Mouse (Mus musculus): Measurements from ENCODE around the gene Megf11. TPM values are rescaled to one million over a fixed set of nuclear protein-coding genes. Genes with fewer than 3 reads are reported as not detected.

Gene Megf11
- polyA plus RNA-seq, 1 experiment: not detected

- peaks cover 41% of the 10 kb centered on the region for H3K4me1 ChIP-seq
- H3K27me3 ChIP-seq (replicated peaks): no peaks in the 10 kb centered on the region
- H3K36me3 ChIP-seq (replicated peaks; ENCODE audit: low read length): peaks cover 15% of the 10 kb centered on the region
- peak; percentile 86; the same call in 2 of the 3 replicates for TF ChIP-seq GATA1 (IDR thresholded peaks at IDR 0.05; ENCODE audit: borderline replicate concordance, low read length)
- TF ChIP-seq FLI1 (IDR thresholded peaks at IDR 0.05; ENCODE audit: low read length): peak; percentile 19; the same call in 1 of the 2 replicates
- peak overlapping the region; percentile 99 for H3K4me3 ChIP-seq (replicated peaks)
- H3K9me3 ChIP-seq: no peaks in the 10 kb centered on the region
Observed at GRCm38 (mm10) chr9:64736639-64737405, 351.4 kb downstream of the Megf11 start.

GRCm38 (mm10) chr9:64737406-64738201 lies 352.2 kb downstream of the Megf11 start, which contains the start of gene Rab11a:
Gene Rab11a, minus strand, starts transcription at chr9:64737758.
- no peaks in the 10 kb centered on the region for H3K27me3 ChIP-seq (replicated peaks)
- no peaks in the 10 kb centered on the region for H3K9me3 ChIP-seq
- peaks cover 36% of the 10 kb centered on the region for H3K4me1 ChIP-seq

GRCm38 (mm10) chr9:64739001-64739400 lies 353.6 kb downstream of the Megf11 start:
- Histone ChIP-seq H3K27me3 (replicated peaks) (no peaks in the 10 kb centered on the region), H3K4me3 (replicated peaks) (no peak overlapping the region), H3K36me3 (replicated peaks; ENCODE audit: low read length) (peaks cover 6% of the 10 kb centered on the region), H3K4me1 (peaks cover 32% of the 10 kb centered on the region), H3K9me3 (no peaks in the 10 kb centered on the region)
- no peak for TF ChIP-seq FLI1 (IDR thresholded peaks at IDR 0.05; ENCODE audit: low read length)
- TF ChIP-seq GATA1 (IDR thresholded peaks at IDR 0.05; ENCODE audit: borderline replicate concordance, low read length): no peak

More at GRCm38 (mm10) chr9:64737406-64738201, 352.2 kb downstream of the Megf11 start, which contains the start of gene Rab11a:
- H3K4me3 ChIP-seq (replicated peaks): peak within 1 kb of the TSS; percentile 99
- peak; percentile 95; the same call in 1 of the 2 replicates for TF ChIP-seq FLI1 (IDR thresholded peaks at IDR 0.05; ENCODE audit: low read length)
- TF ChIP-seq GATA1 (IDR thresholded peaks at IDR 0.05; ENCODE audit: borderline replicate concordance, low read length): no peak
- H3K36me3 ChIP-seq (replicated peaks; ENCODE audit: low read length): peaks cover 12% of the 10 kb centered on the region

- Histone ChIP-seq H3K4me3 (replicated peaks) (no peak overlapping the region), H3K27me3 (replicated peaks) (no peaks in the 10 kb centered on the region), H3K36me3 (replicated peaks; ENCODE audit: low read length) (no peaks in the 10 kb centered on the region), H3K9me3 (no peaks in the 10 kb centered on the region), H3K4me1 (peaks cover 27% of the 10 kb centered on the region)
- TF ChIP-seq GATA1 (IDR thresholded peaks at IDR 0.05; ENCODE audit: borderline replicate concordance, low read length) (no peak), FLI1 (IDR thresholded peaks at IDR 0.05; ENCODE audit: low read length) (no peak)
Observed at GRCm38 (mm10) chr9:64742453-64742852, 357.0 kb downstream of the Megf11 start.

GRCm38 (mm10) chr9:64747735-64748134 lies 362.3 kb downstream of the Megf11 start:
- H3K36me3 ChIP-seq (replicated peaks; ENCODE audit: low read length): no peaks in the 10 kb centered on the region
- TF ChIP-seq FLI1 (IDR thresholded peaks at IDR 0.05; ENCODE audit: low read length): no peak
- TF ChIP-seq GATA1 (IDR thresholded peaks at IDR 0.05; ENCODE audit: borderline replicate concordance, low read length): no peak

GRCm38 (mm10) chr9:64749314-64749713 lies 363.9 kb downstream of the Megf11 start:
- Histone ChIP-seq H3K4me1 (peaks cover 45% of the 10 kb centered on the region), H3K36me3 (replicated peaks; ENCODE audit: low read length) (no peaks in the 10 kb centered on the region), H3K9me3 (no peaks in the 10 kb centered on the region), H3K4me3 (replicated peaks) (no peak overlapping the region), H3K27me3 (replicated peaks) (no peaks in the 10 kb centered on the region)
- no peak for TF ChIP-seq FLI1 (IDR thresholded peaks at IDR 0.05; ENCODE audit: low read length)
- no peak for TF ChIP-seq GATA1 (IDR thresholded peaks at IDR 0.05; ENCODE audit: borderline replicate concordance, low read length)

More at GRCm38 (mm10) chr9:64747735-64748134, 362.3 kb downstream of the Megf11 start:
- no peak overlapping the region for H3K4me3 ChIP-seq (replicated peaks)
- no peaks in the 10 kb centered on the region for H3K27me3 ChIP-seq (replicated peaks)
- peaks cover 42% of the 10 kb centered on the region for H3K4me1 ChIP-seq
- no peaks in the 10 kb centered on the region for H3K9me3 ChIP-seq

- no peaks in the 10 kb centered on the region for H3K9me3 ChIP-seq
- H3K27me3 ChIP-seq (replicated peaks): no peaks in the 10 kb centered on the region
- no peaks in the 10 kb centered on the region for H3K36me3 ChIP-seq (replicated peaks; ENCODE audit: low read length)
- TF ChIP-seq GATA1 (IDR thresholded peaks at IDR 0.05; ENCODE audit: borderline replicate concordance, low read length) (no peak), FLI1 (IDR thresholded peaks at IDR 0.05; ENCODE audit: low read length) (no peak)
- H3K4me1 ChIP-seq: peaks cover 39% of the 10 kb centered on the region
- no peak overlapping the region for H3K4me3 ChIP-seq (replicated peaks)
Observed at GRCm38 (mm10) chr9:64752575-64752974, 367.1 kb downstream of the Megf11 start.

GRCm38 (mm10) chr9:64758052-64758451 lies 372.6 kb downstream of the Megf11 start:
- Histone ChIP-seq H3K36me3 (replicated peaks; ENCODE audit: low read length) (no peaks in the 10 kb centered on the region), H3K27me3 (replicated peaks) (no peaks in the 10 kb centered on the region), H3K4me3 (replicated peaks) (no peak overlapping the region), H3K9me3 (no peaks in the 10 kb centered on the region), H3K4me1 (peaks cover 4% of the 10 kb centered on the region)
- TF ChIP-seq GATA1 (IDR thresholded peaks at IDR 0.05; ENCODE audit: borderline replicate concordance, low read length) (no peak), FLI1 (IDR thresholded peaks at IDR 0.05; ENCODE audit: low read length) (no peak)

Other genes starting within 250 kb of the Megf11 start
- gene Zwilch, start 212.5 kb upstream of the Megf11 start, polyA plus RNA-seq (2012; ENCODE audit: insufficient read depth, low replicate concordance): 4.4 TPM in 1 of 2 replicates, not detected in the other
- 57.3 and 309 TPM in 2 replicates for gene Rpl4, start 212.3 kb upstream of the Megf11 start, polyA plus RNA-seq (2012; ENCODE audit: insufficient read depth, low replicate concordance)
- 0.56 TPM in 1 of 2 replicates, not detected in the other for gene Snapc5, start 206.4 kb upstream of the Megf11 start, polyA plus RNA-seq (2012; ENCODE audit: insufficient read depth, low replicate concordance)
- not detected in 2 replicates for gene Uchl4, start 150.4 kb upstream of the Megf11 start, polyA plus RNA-seq (2012; ENCODE audit: insufficient read depth, low replicate concordance)
- gene Map2k1, start 132.0 kb upstream of the Megf11 start, polyA plus RNA-seq (2012; ENCODE audit: insufficient read depth, low replicate concordance): 6.4 and 36.7 TPM in 2 replicates
- gene Tipin, start 104.0 kb upstream of the Megf11 start, polyA plus RNA-seq (2012; ENCODE audit: insufficient read depth, low replicate concordance): 4.3 TPM in 1 of 2 replicates, not detected in the other
- gene Dis3l, start 44.3 kb upstream of the Megf11 start, polyA plus RNA-seq (2012; ENCODE audit: insufficient read depth, low replicate concordance): 1.7 and 2.5 TPM in 2 replicates

All from megakaryocyte, embryonic 14.5 days (primary cell).